Mouse (Mus musculus) forebrain, embryonic 13.5 days (tissue): ENCODE data around the gene Ctsw. TPM values are rescaled to one million over a fixed set of nuclear protein-coding genes. Genes with fewer than 3 reads are reported as not detected.

Experiments used
- ATAC-seq: fragments of 200-750 bp; cut with Nextera tagmentation; 2 replicates; pipeline ENCODE4 v1.8.0; 2017
- H3K27ac ChIP-seq: fragments of 300-500 bp; sonication (generic); 2 replicates; pipeline ENCODE4 v1.5.1; 2015; ENCODE audit warnings: inconsistent platforms, mild to moderate bottlenecking, moderate library complexity
- H3K27me3 ChIP-seq: fragments of 300-500 bp; sonication (generic); 2 replicates; pipeline ENCODE4 v1.6.1; 2015; ENCODE audit warnings: mild to moderate bottlenecking, inconsistent platforms
- H3K36me3 ChIP-seq: fragments of 300-500 bp; sonication (generic); 2 replicates; pipeline ENCODE4 v1.6.1; 2015; ENCODE audit warnings: mild to moderate bottlenecking, inconsistent platforms; ENCODE audit not compliant: poor library complexity, severe bottlenecking
- H3K4me1 ChIP-seq: fragments of 300-500 bp; sonication (generic); 2 replicates; pipeline ENCODE4 v1.6.1; 2015; ENCODE audit warnings: inconsistent platforms
- H3K4me2 ChIP-seq: fragments of 300-500 bp; sonication (generic); 2 replicates; pipeline ENCODE4 v1.6.1; 2015; ENCODE audit warnings: inconsistent platforms, mild to moderate bottlenecking, moderate library complexity
- H3K4me3 ChIP-seq: fragments of 300-500 bp; sonication (generic); 2 replicates; pipeline ENCODE4 v1.5.1; 2015; ENCODE audit warnings: mild to moderate bottlenecking, inconsistent platforms
- H3K9ac ChIP-seq: fragments of 300-500 bp; sonication (generic); 2 replicates; pipeline ENCODE4 v1.6.1; 2015; ENCODE audit warnings: mild to moderate bottlenecking, inconsistent platforms
- H3K9me3 ChIP-seq: fragments of 300-500 bp; sonication (generic); replicated peaks from 2 replicates; pipeline ENCODE4 v1.6.1; 2016; ENCODE audit warnings: inconsistent platforms
- WGBS: fragments of 180-500 bp; shearing (Covaris S2); methylation state at CpG from one replicate; pipeline ENCODE4 v1.1.7; 2015; 5-methylcytosine and 5-hydroxymethylcytosine counted together
- polyA plus RNA-seq: library from polyadenylated mRNA; unstranded; fragments of >200 nt; fragmentation: Nextera tagmentation; extraction: Ambion mirVana; gene quantifications from 2 replicates; pipeline ENCODE4 v1.2.1, GENCODE M21; 2015

The Ctsw gene
- polyA plus RNA-seq, 1 experiment from 2014 or later, result 4.4 TPM

GRCm38 (mm10) chr19:5485821-5486220 is 17.5 kb upstream of the Ctsw start:
- no peak for ATAC-seq
- H3K9ac ChIP-seq, result no peak overlapping the region
- H3K36me3 ChIP-seq, result peaks cover 55% of the 10 kb centered on the region
- no peaks in the 10 kb centered on the region for H3K27me3 ChIP-seq
- H3K4me2 ChIP-seq, result no peak overlapping the region
- no peak overlapping the region for H3K27ac ChIP-seq
- peaks cover 32% of the 10 kb centered on the region for H3K4me1 ChIP-seq
- no peaks in the 10 kb centered on the region for H3K9me3 ChIP-seq
- H3K4me3 ChIP-seq, result no peak overlapping the region
- 92% methylated on average over 7 of the region's 7 CpGs for WGBS

- Histone ChIP-seq H3K27ac (no peak overlapping the region), H3K27me3 (no peaks in the 10 kb centered on the region), H3K4me2 (no peak overlapping the region), H3K4me1 (peaks cover 32% of the 10 kb centered on the region), H3K36me3 (peaks cover 59% of the 10 kb centered on the region), H3K9me3 (no peaks in the 10 kb centered on the region), H3K9ac (no peak overlapping the region), H3K4me3 (no peak overlapping the region)
- ATAC-seq, result no peak
- 94% methylated on average over 8 of the region's 8 CpGs for WGBS
Observed at GRCm38 (mm10) chr19:5485371-5485770, 17.1 kb upstream of the Ctsw start.

- Histone ChIP-seq H3K27ac (no peak overlapping the region), H3K4me2 (no peak overlapping the region), H3K9me3 (no peaks in the 10 kb centered on the region), H3K4me1 (peaks cover 26% of the 10 kb centered on the region), H3K4me3 (no peak overlapping the region), H3K36me3 (peaks cover 67% of the 10 kb centered on the region), H3K27me3 (no peaks in the 10 kb centered on the region), H3K9ac (no peak overlapping the region)
- WGBS, result 91% methylated on average over 5 of the region's 5 CpGs
- ATAC-seq, result no peak
Observed at GRCm38 (mm10) chr19:5484496-5484895, 16.2 kb upstream of the Ctsw start.

GRCm38 (mm10) chr19:5483386-5484359 is 15.4 kb upstream of the Ctsw start:
- Histone ChIP-seq H3K4me1 (peaks cover 20% of the 10 kb centered on the region), H3K4me3 (no peak overlapping the region), H3K9ac (no peak overlapping the region), H3K27me3 (no peaks in the 10 kb centered on the region), H3K9me3 (no peaks in the 10 kb centered on the region), H3K36me3 (peaks cover 67% of the 10 kb centered on the region), H3K27ac (no peak overlapping the region), H3K4me2 (no peak overlapping the region)
- 95% methylated on average over 19 of the region's 19 CpGs for WGBS
- ATAC-seq, result no peak

- 0 out of 2 replicates have a peak, but pooled peaks cover under 1% of the 10 kb centered on the region for H3K4me1 ChIP-seq
- H3K4me2 ChIP-seq, result no peak overlapping the region
- H3K9ac ChIP-seq, result no peak overlapping the region
- 94% methylated on average over 10 of the region's 10 CpGs for WGBS
- no peaks in the 10 kb centered on the region for H3K9me3 ChIP-seq
- ATAC-seq, result no peak
- no peak overlapping the region for H3K27ac ChIP-seq
- H3K36me3 ChIP-seq, result peaks cover 67% of the 10 kb centered on the region
- H3K4me3 ChIP-seq, result no peak overlapping the region
- H3K27me3 ChIP-seq, result no peaks in the 10 kb centered on the region
Observed at GRCm38 (mm10) chr19:5481398-5481797, 13.1 kb upstream of the Ctsw start.

GRCm38 (mm10) chr19:5480016-5480415 is 11.7 kb upstream of the Ctsw start:
- Histone ChIP-seq H3K9ac (no peak overlapping the region), H3K4me1 (peaks cover 11% of the 10 kb centered on the region), H3K9me3 (no peaks in the 10 kb centered on the region), H3K27me3 (no peaks in the 10 kb centered on the region), H3K4me2 (no peak overlapping the region), H3K36me3 (peaks cover 53% of the 10 kb centered on the region), H3K4me3 (no peak overlapping the region), H3K27ac (no peak overlapping the region)
- WGBS, result 95% methylated on average over 10 of the region's 10 CpGs
- ATAC-seq, result no peak

GRCm38 (mm10) chr19:5477668-5478300 is 9.5 kb upstream of the Ctsw start:
- no peak for ATAC-seq
- H3K9me3 ChIP-seq, result no peaks in the 10 kb centered on the region
- peaks cover 31% of the 10 kb centered on the region for H3K36me3 ChIP-seq
- no peak overlapping the region for H3K27ac ChIP-seq
- 90% methylated on average over 18 of the region's 18 CpGs for WGBS
- H3K4me3 ChIP-seq, result no peak overlapping the region
- H3K4me2 ChIP-seq, result no peak overlapping the region
- no peak overlapping the region for H3K9ac ChIP-seq
- H3K4me1 ChIP-seq, result peaks cover 26% of the 10 kb centered on the region
- H3K27me3 ChIP-seq, result no peaks in the 10 kb centered on the region

- H3K4me1 ChIP-seq, result peaks cover 26% of the 10 kb centered on the region
- peaks cover 24% of the 10 kb centered on the region for H3K36me3 ChIP-seq
- no peak for ATAC-seq
- no peak overlapping the region for H3K4me2 ChIP-seq
- H3K9ac ChIP-seq, result no peak overlapping the region
- WGBS, result 84% methylated on average over 10 of the region's 10 CpGs
- no peaks in the 10 kb centered on the region for H3K27me3 ChIP-seq
- H3K9me3 ChIP-seq, result no peaks in the 10 kb centered on the region
- no peak overlapping the region for H3K27ac ChIP-seq
- no peak overlapping the region for H3K4me3 ChIP-seq
Observed at GRCm38 (mm10) chr19:5477004-5477667, 8.8 kb upstream of the Ctsw start.

- no peaks in the 10 kb centered on the region for H3K27me3 ChIP-seq
- 24% methylated on average over 13 of the region's 13 CpGs for WGBS
- H3K9me3 ChIP-seq, result no peaks in the 10 kb centered on the region
- H3K4me1 ChIP-seq, result peaks cover 26% of the 10 kb centered on the region
- peak overlapping the region; percentile 49; the same call in 1 of the 2 replicates for H3K27ac ChIP-seq
- H3K4me2 ChIP-seq, result peak overlapping the region; percentile 96
- H3K4me3 ChIP-seq, result peak overlapping the region; percentile 58
- ATAC-seq, result peak; percentile 20; the same call in 1 of the 2 replicates
- peak overlapping the region; percentile 81 for H3K9ac ChIP-seq
- peaks cover 5% of the 10 kb centered on the region for H3K36me3 ChIP-seq
Observed at GRCm38 (mm10) chr19:5475069-5475714, 6.9 kb upstream of the Ctsw start.

- no peaks in the 10 kb centered on the region for H3K9me3 ChIP-seq
- peak overlapping the region; percentile 49; the same call in 1 of the 2 replicates for H3K27ac ChIP-seq
- peak overlapping the region; percentile 81 for H3K9ac ChIP-seq
- H3K36me3 ChIP-seq, result no peaks in the 10 kb centered on the region; the same call in 1 of the 2 replicates
- 2% methylated on average over 24 of the region's 68 CpGs for WGBS
- H3K4me2 ChIP-seq, result peak overlapping the region; percentile 96
- H3K4me1 ChIP-seq, result peaks cover 26% of the 10 kb centered on the region
- H3K27me3 ChIP-seq, result no peaks in the 10 kb centered on the region
- peak overlapping the region; percentile 58 for H3K4me3 ChIP-seq
- ATAC-seq, result peak; percentile 56
Observed at GRCm38 (mm10) chr19:5474281-5475068, 6.2 kb upstream of the Ctsw start.

- no peaks in the 10 kb centered on the region for H3K27me3 ChIP-seq
- ATAC-seq, result peak; percentile 65
- 2% methylated on average over 22 of the region's 22 CpGs for WGBS
- H3K9ac ChIP-seq, result peak within 1 kb of the TSS; percentile 81
- peak within 1 kb of the TSS; percentile 49 for H3K27ac ChIP-seq
- H3K4me1 ChIP-seq, result peaks cover 26% of the 10 kb centered on the region
- peak within 1 kb of the TSS; percentile 96 for H3K4me2 ChIP-seq
- H3K4me3 ChIP-seq, result peak within 1 kb of the TSS; percentile 58
- no peaks in the 10 kb centered on the region for H3K9me3 ChIP-seq
- H3K36me3 ChIP-seq, result no peaks in the 10 kb centered on the region; the same call in 1 of the 2 replicates
Observed at GRCm38 (mm10) chr19:5473720-5474119, 5.4 kb upstream of the Ctsw start, which contains the start of gene Efemp2. Gene Efemp2, plus strand, starts transcription at chr19:5473954.
